Mouse (Mus musculus) common myeloid progenitor, adult 5-6 weeks (primary cell): ENCODE measurements around the gene Ccdc163. TPM values are rescaled to one million over a fixed set of nuclear protein-coding genes. Genes with fewer than 3 reads are reported as not detected.

Experiments used
- ATAC-seq: replicated peaks from 2 replicates; pipeline ENCODE4 v1.8.0; 2016; ENCODE audit warnings: low read depth, mild to moderate bottlenecking, moderate TSS enrichment, inconsistent platforms; ENCODE audit not compliant: poor library complexity, severe bottlenecking
- total RNA-seq: library from RNA; stranded (forward); fragments of 200-1000, 187-1606 nt; gene quantifications from 2 replicates; pipeline ENCODE4 v1.2.3, GENCODE M21; 2017

The Ccdc163 gene
- total RNA-seq, 1 experiment from 2014 or later, result 12.3 TPM

- no peak for ATAC-seq
Measured at GRCm38 (mm10) chr4:116764001-116764400, 55.7 kb downstream of the Ccdc163 start.

GRCm38 (mm10) chr4:116768510-116768909 is 60.2 kb downstream of the Ccdc163 start:
- ATAC-seq, result no peak

- no peak for ATAC-seq
Measured at GRCm38 (mm10) chr4:116769060-116769459, 60.8 kb downstream of the Ccdc163 start.

GRCm38 (mm10) chr4:116776391-116776790 is 68.1 kb downstream of the Ccdc163 start:
- no peak for ATAC-seq

GRCm38 (mm10) chr4:116777079-116777478 is 68.8 kb downstream of the Ccdc163 start:
- ATAC-seq, result no peak

GRCm38 (mm10) chr4:116780541-116780940 is 72.2 kb downstream of the Ccdc163 start:
- ATAC-seq, result no peak

- ATAC-seq, result no peak
Measured at GRCm38 (mm10) chr4:116781366-116781765, 73.1 kb downstream of the Ccdc163 start.

GRCm38 (mm10) chr4:116782171-116782570 is 73.9 kb downstream of the Ccdc163 start:
- no peak for ATAC-seq

- ATAC-seq, result no peak
Measured at GRCm38 (mm10) chr4:116786587-116786986, 78.3 kb downstream of the Ccdc163 start.

- peak; percentile 83 for ATAC-seq
Measured at GRCm38 (mm10) chr4:116787985-116788760, 79.9 kb downstream of the Ccdc163 start.

GRCm38 (mm10) chr4:116788956-116789355 is 80.6 kb downstream of the Ccdc163 start:
- peak; percentile 79 for ATAC-seq

- no peak for ATAC-seq
Measured at GRCm38 (mm10) chr4:116792453-116792852, 84.1 kb downstream of the Ccdc163 start.

GRCm38 (mm10) chr4:116794273-116794672 is 86.0 kb downstream of the Ccdc163 start:
- no peak for ATAC-seq

GRCm38 (mm10) chr4:116796442-116797110 is 88.3 kb downstream of the Ccdc163 start:
- no peak for ATAC-seq

GRCm38 (mm10) chr4:116799901-116800300 is 91.6 kb downstream of the Ccdc163 start:
- peak; percentile 94 for ATAC-seq

Other genes starting within 250 kb of the Ccdc163 start
- 9.2 and 17.7 TPM in 2 replicates for gene Mast2, start 244.3 kb upstream of the Ccdc163 start, total RNA-seq
- gene Ipp, start 201.0 kb upstream of the Ccdc163 start, total RNA-seq, result 18.3 and 23.0 TPM in 2 replicates
- gene Tmem69, start 152.6 kb upstream of the Ccdc163 start, total RNA-seq, result 8.7 and 16.0 TPM in 2 replicates
- 123 and 150 TPM in 2 replicates for gene Gpbp1l1, start 150.9 kb upstream of the Ccdc163 start, total RNA-seq
- gene Ccdc17, start 111.9 kb upstream of the Ccdc163 start, total RNA-seq, result 1.6 and 5.6 TPM in 2 replicates
- gene Nasp, start 80.6 kb upstream of the Ccdc163 start, total RNA-seq, result 465 and 496 TPM in 2 replicates
- 416 TPM in 2 replicates for gene Akr1a1, start 56.8 kb upstream of the Ccdc163 start, total RNA-seq
- 266 and 285 TPM in 2 replicates for gene Prdx1, start 23.0 kb upstream of the Ccdc163 start, total RNA-seq
- gene Mmachc, start 103 bp upstream of the Ccdc163 start, total RNA-seq, result 22.7 and 24.9 TPM in 2 replicates
- gene Tesk2, start 12.4 kb downstream of the Ccdc163 start, total RNA-seq, result 1.8 and 4.9 TPM in 2 replicates
- 31.4 and 38.1 TPM in 2 replicates for gene Toe1, start 99.1 kb downstream of the Ccdc163 start, total RNA-seq
- 2.1 and 2.9 TPM in 2 replicates for gene Mutyh, start 99.2 kb downstream of the Ccdc163 start, total RNA-seq
- gene Hpdl, start 113.2 kb downstream of the Ccdc163 start, total RNA-seq, result 0.39 and 0.41 TPM in 2 replicates
- gene Zswim5, start 168.9 kb downstream of the Ccdc163 start, total RNA-seq, result 0.09 and 0.39 TPM in 2 replicates